Mouse (Mus musculus) layer of hippocampus, adult 9-11 months (tissue): ENCODE results near the gene Tnfaip8l2.

Source experiments
- DNase-seq: peaks from one replicate; pipeline ENCODE4 v3.0.0; 2022

Tnfaip8l2 gene

GRCm38 (mm10) chr3:95141952-95142616 lies at the start of gene Tnfaip8l2:
Gene Tnfaip8l2 (minus strand): TSS chr3:95142360.
- DNase-seq: peak; percentile 59

GRCm38 (mm10) chr3:95186888-95187287 lies 44.7 kb upstream of the Tnfaip8l2 start:
- no peak for DNase-seq

- DNase-seq: no peak
Observed at GRCm38 (mm10) chr3:95186100-95186499, 43.9 kb upstream of the Tnfaip8l2 start.

GRCm38 (mm10) chr3:95184796-95185577 lies 42.8 kb upstream of the Tnfaip8l2 start:
- no peak for DNase-seq

GRCm38 (mm10) chr3:95181841-95182240 lies 39.7 kb upstream of the Tnfaip8l2 start:
- DNase-seq: no peak

- DNase-seq: no peak
Observed at GRCm38 (mm10) chr3:95179890-95180289, 37.7 kb upstream of the Tnfaip8l2 start.

- DNase-seq: no peak
Observed at GRCm38 (mm10) chr3:95178948-95179347, 36.8 kb upstream of the Tnfaip8l2 start.

- no peak for DNase-seq
Observed at GRCm38 (mm10) chr3:95177583-95177982, 35.4 kb upstream of the Tnfaip8l2 start.

GRCm38 (mm10) chr3:95176500-95176899 lies 34.3 kb upstream of the Tnfaip8l2 start:
- DNase-seq: no peak

GRCm38 (mm10) chr3:95174011-95174592 lies 31.9 kb upstream of the Tnfaip8l2 start:
- DNase-seq: peak; percentile 53

- no peak for DNase-seq
Observed at GRCm38 (mm10) chr3:95173256-95173949, 31.2 kb upstream of the Tnfaip8l2 start.

GRCm38 (mm10) chr3:95172526-95173255 lies 30.5 kb upstream of the Tnfaip8l2 start:
- no peak for DNase-seq

- no peak for DNase-seq
Observed at GRCm38 (mm10) chr3:95171105-95171504, 28.9 kb upstream of the Tnfaip8l2 start.

GRCm38 (mm10) chr3:95169996-95170395 lies 27.8 kb upstream of the Tnfaip8l2 start:
- DNase-seq: no peak

GRCm38 (mm10) chr3:95164840-95165239 lies 22.7 kb upstream of the Tnfaip8l2 start:
- no peak for DNase-seq

- no peak for DNase-seq
Observed at GRCm38 (mm10) chr3:95164256-95164550, 22.0 kb upstream of the Tnfaip8l2 start.

- DNase-seq: no peak
Observed at GRCm38 (mm10) chr3:95163419-95164255, 21.5 kb upstream of the Tnfaip8l2 start.

GRCm38 (mm10) chr3:95162345-95162628 lies 20.1 kb upstream of the Tnfaip8l2 start:
- no peak for DNase-seq

GRCm38 (mm10) chr3:95161618-95162344 lies 19.6 kb upstream of the Tnfaip8l2 start:
- DNase-seq: no peak

- no peak for DNase-seq
Observed at GRCm38 (mm10) chr3:95161041-95161551, 18.9 kb upstream of the Tnfaip8l2 start.
